Mouse (Mus musculus): ENCODE results near the gene Med4.

Med4 gene

DNA sequence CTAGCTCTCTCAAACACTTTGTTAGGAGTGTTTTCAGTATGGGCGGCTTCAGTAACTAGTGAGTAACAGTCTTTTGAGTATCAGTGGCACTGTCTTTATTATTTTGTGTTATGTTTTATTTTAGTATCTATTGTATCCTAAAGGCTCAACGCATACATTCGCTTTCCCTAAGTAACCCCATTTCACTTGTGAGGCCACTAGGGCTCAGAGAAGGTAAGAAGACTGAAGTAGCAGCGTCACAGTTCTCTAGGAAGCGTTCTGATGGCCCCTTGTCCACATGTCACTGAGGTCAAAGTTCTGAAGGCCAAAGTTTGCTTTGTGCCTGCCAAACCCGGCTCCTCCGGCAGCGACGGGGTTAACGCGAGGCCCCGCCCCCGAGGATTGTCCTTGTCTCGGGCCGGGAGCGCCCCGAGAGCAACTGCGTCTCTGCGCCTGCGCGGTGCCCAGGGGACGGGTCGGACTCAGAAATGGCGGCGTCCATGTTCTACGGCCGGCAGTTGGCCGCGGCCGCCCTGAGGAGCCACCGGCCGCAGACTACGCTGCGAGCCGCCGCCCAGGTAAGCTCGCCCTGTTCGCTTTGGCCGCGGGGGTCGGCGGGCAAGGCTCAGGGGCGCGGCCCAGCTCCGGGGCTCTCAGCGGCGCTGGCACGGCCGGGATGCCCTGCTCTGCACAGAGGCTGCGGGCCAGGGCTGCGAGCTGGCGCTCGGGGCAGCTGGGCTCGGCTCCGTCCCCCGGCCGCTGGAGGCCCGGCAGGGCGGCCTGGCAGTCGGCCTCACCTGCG lies 42.7 kb downstream of the Med4 start:
- DNase-seq (ENCODE audit: extremely low read depth, low read depth, low spot score): peak; percentile 19

DNA sequence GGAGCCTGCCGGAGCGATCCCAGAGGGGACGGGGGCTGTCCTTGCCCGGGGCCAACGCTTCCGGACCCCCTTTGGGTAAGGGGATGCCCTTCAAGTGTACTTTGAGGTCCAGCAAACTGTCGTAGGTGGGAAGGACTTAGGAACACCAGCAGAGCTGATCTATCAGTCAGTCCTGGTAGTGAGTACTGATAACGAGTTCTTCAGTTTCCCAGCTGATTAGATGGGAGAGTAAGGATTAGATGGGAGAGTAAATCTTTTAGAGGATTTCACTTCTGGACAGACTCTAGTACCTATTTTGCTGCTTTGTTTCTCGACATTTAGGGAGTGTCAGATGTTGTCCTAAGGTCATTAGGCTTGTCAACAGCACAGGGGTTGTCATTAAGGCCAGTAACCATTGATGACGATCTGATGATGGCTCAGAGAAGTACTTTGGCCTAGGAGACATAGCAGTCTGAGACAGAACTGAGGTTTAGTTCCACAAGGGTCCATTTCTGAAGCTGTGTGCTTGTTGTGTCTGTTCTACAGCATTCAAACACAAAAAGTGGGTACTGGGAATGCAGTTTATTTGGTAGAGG lies 43.4 kb downstream of the Med4 start:
- no peak for DNase-seq (ENCODE audit: extremely low read depth, low read depth, low spot score)

All from fat pad, adult 2 months (tissue).